Mouse (Mus musculus): ENCODE measurements around the gene Rgs5.

The Rgs5 gene

DNA sequence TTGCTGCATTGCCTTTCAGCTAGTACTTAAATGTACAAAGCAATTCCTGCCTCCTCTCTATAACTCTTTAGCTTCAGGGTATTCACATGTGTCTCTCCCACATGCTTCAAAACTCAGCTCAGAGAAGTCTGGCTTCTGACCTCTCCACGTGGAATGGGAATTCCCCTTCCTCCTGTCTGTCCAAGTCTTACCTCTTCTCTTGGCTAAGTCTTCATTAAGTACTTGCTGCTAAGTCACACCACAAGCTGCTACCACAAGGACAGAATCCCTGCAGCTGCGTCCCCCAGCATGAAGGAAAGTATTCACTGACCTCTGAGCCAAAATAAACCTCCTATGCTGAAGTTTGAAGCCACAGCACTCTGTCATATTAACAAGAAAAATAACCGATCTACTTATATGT, 71.0 kb downstream of the Rgs5 start:
- no peak for DNase-seq (ENCODE audit: low spot score in 2 of 2)

DNA sequence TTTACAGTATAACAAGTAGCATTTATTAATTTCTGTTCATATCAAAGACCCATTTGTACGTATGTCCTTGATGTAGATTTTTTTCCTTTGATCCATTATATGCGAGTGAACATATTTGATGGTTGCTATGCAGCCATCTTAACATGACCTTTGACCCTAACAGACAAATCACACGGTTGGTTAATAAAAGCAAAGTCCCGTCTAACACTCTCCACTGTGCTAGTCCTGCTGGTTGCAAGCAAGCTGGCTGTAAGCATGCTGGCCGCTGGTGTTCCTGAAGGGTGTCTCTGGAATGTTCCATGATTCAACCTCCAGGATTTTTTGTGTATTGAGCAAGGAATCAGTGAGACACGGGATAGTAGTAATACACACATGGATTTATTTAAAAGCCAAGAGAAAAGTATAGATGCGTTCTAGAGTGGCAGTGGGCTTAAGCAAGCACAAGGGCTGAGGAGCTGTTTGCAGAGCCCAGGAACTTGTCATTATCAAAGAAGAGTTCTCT, 75.3 kb downstream of the Rgs5 start:
- DNase-seq (ENCODE audit: low spot score in 2 of 2) = no peak

DNA sequence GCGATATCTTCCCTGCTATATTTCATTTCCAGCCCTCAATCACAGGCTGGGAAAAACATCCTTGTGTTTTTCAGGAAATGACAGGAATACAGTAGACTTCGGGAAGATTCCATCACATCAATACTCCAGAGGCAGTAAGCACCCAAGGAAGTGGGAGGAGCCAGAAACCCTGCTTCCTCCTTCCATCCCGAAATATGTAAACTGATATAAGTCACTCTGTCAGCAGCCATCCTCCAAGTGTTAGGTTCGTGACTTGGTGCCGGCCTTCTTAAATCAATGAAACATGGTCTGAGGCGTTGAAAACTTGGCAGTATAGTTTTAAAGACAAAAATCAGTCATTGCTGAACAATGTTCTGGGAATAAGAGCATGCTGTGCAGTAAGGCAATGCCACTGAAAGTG, 80.8 kb downstream of the Rgs5 start:
- no peak for DNase-seq (ENCODE audit: low spot score in 2 of 2)

- no peak for DNase-seq (ENCODE audit: low spot score in 2 of 2)
These were observed 81.9 kb downstream of the Rgs5 start for GRCm38 (mm10) chr1:169737231-169737630.

- no peak for DNase-seq (ENCODE audit: low spot score in 2 of 2)
These were observed 85.8 kb downstream of the Rgs5 start for GRCm38 (mm10) chr1:169741147-169741546.
